Mouse (Mus musculus): Measurements from ENCODE around the gene Spaar. TPM values are rescaled to one million over a fixed set of nuclear protein-coding genes. Genes with fewer than 3 reads are reported as not detected.

Spaar gene
- not detected in 4 replicates for total RNA-seq (2023)

GRCm38 (mm10) chr4:43729794-43730550 is at the start of gene Spaar:
Spaar (plus strand) TSS chr4:43730034.

DNA sequence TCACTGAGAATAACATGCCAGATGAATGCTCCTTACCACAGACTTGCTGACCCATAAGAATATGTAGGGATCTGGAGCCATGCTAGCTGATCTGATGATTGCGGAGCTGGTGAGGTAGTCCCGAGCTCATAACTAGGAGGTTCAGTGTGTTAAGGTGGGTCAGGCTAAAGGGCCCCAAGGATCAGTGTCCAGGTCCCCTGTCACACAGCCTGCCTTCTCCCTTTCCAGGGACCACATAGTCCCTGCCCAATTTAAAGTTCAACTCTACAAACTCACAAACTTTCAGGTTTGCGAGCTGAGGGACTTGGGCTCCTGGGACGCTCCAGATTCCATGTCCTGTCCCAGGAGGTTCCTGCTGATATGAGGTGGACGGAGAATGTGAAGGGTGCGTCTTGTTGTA is 29.1 kb upstream of the Spaar start, which contains the start of gene Olfr70:
Gene Olfr70 (minus strand): TSS at position 101 of the 400 bp plus-strand sequence.

GRCm38 (mm10) chr4:43709869-43710268 is 20.0 kb upstream of the Spaar start, which contains the start of gene Olfr71:
Olfr71 (minus strand) TSS chr4:43710255.

DNA sequence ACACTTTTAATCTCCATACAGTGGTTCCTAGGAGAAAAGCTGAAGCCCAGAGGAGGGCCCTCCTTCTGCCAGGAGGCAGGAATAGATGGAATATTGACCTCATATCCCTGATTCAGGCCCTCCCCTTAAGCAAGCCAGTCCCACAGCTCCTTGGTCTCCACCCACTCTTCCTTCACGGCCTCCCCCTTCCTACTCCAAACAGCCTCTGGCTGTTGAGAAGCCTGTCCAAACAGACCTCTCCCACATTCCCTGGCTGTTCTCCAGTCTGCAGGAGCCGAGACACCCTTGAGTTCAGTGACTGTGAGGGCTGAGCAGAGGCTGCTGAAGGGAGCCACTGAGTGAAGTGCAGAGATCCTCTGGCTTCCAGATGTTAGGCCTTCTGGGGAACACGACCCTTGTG is 2.8 kb upstream of the Spaar start, which contains the start of gene Hrct1:
Gene Hrct1 (plus strand): TSS at position 194 of the 400 bp plus-strand sequence.

DNA sequence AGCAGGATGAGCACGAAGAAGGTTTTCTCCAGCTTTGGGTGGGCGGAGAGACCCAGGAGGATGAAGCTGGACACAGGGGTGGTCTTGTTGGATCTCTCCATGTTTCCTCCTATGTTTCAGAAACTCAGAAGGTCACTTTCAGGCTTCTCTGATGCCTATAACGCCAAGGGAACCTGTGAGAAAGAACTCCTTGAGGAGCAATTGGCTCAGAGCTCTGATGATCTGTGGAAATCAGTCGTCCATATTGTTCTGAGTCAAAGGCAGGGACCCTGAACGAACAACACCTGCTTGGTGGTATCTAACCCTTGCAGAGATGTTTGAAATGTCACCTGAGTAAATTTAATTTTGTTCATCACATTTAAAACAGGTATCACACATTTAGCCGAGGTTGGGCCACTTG is 41.1 kb downstream of the Spaar start, which contains the start of gene Olfr159:
Gene Olfr159 (minus strand): TSS at position 101 of the 400 bp plus-strand sequence.

Other genes starting within 250 kb of the Spaar start
- 12.9 to 13.7 TPM (median 13.3 TPM) in 4 replicates for gene Sit1, start 246.3 kb upstream of the Spaar start, total RNA-seq (2023)
- gene Ccdc107, start 237.1 kb upstream of the Spaar start, total RNA-seq (2023): 27.3 to 29.7 TPM (median 29.2 TPM) in 4 replicates
- gene Arhgef39, start 230.3 kb upstream of the Spaar start, total RNA-seq (2023): 1.1 to 2.6 TPM (median 2.4 TPM) in 4 replicates
- 0.49 to 1.2 TPM in 2 of 4 replicates, not detected in the others for gene Car9, start 223.1 kb upstream of the Spaar start, total RNA-seq (2023)
- gene Tpm2, start 206.3 kb upstream of the Spaar start, total RNA-seq (2023): 0.46 to 1.6 TPM (median 0.74 TPM) in 4 replicates
- 71.8 to 80.6 TPM (median 76.8 TPM) in 4 replicates for gene Creb3, start 167.7 kb upstream of the Spaar start, total RNA-seq (2023)
- 269 to 292 TPM (median 275 TPM) in 4 replicates for gene Tln1, start 167.3 kb upstream of the Spaar start, total RNA-seq (2023)
- gene Rgp1, start 151.3 kb upstream of the Spaar start, total RNA-seq (2023): 39.9 to 55.5 TPM (median 43.6 TPM) in 4 replicates
- gene Gba2, start 151.2 kb upstream of the Spaar start, total RNA-seq (2023): 41.8 to 54.9 TPM (median 45.2 TPM) in 4 replicates
- gene Msmp, start 145.5 kb upstream of the Spaar start, total RNA-seq (2023): not detected in 4 replicates
- gene Npr2, start 98.1 kb upstream of the Spaar start, total RNA-seq (2023): 0.16 to 0.40 TPM (median 0.39 TPM) in 3 of 4 replicates, not detected in the other
- gene Spag8, start 76.4 kb upstream of the Spaar start, total RNA-seq (2023): 1.4 TPM in 1 of 4 replicates, not detected in the others
- gene Hint2, start 73.6 kb upstream of the Spaar start, total RNA-seq (2023): 16.0 to 24.2 TPM (median 20.8 TPM) in 4 replicates
- 2.4 to 6.0 TPM (median 4.9 TPM) in 4 replicates for gene Tmem8b, start 61.1 kb upstream of the Spaar start, total RNA-seq (2023)
- not detected in 4 replicates for gene Fam221b, start 60.9 kb upstream of the Spaar start, total RNA-seq (2023)
- gene Olfr70, start 29.2 kb upstream of the Spaar start, total RNA-seq (2023): not detected in 4 replicates
- not detected in 4 replicates for gene Olfr71, start 19.8 kb upstream of the Spaar start, total RNA-seq (2023)
- gene Hrct1, start 2.8 kb upstream of the Spaar start, total RNA-seq (2023): not detected in 4 replicates
- gene Olfr159, start 41.0 kb downstream of the Spaar start, total RNA-seq (2023): not detected in 4 replicates
- gene Olfr156, start 93.9 kb downstream of the Spaar start, total RNA-seq (2023): not detected in 4 replicates
- not detected in 4 replicates for gene Olfr157, start 110.2 kb downstream of the Spaar start, total RNA-seq (2023)
- not detected in 4 replicates for gene Olfr155, start 121.5 kb downstream of the Spaar start, total RNA-seq (2023)
- gene Reck, start 145.5 kb downstream of the Spaar start, total RNA-seq (2023): 0.55 to 0.88 TPM (median 0.66 TPM) in 4 replicates
- 12.1 to 14.5 TPM (median 14.1 TPM) in 4 replicates for gene Glipr2, start 227.4 kb downstream of the Spaar start, total RNA-seq (2023)

All from B cell, adult 62 days (primary cell).